Mouse (Mus musculus): Measurements from ENCODE around the gene Cpsf2.

DNA sequence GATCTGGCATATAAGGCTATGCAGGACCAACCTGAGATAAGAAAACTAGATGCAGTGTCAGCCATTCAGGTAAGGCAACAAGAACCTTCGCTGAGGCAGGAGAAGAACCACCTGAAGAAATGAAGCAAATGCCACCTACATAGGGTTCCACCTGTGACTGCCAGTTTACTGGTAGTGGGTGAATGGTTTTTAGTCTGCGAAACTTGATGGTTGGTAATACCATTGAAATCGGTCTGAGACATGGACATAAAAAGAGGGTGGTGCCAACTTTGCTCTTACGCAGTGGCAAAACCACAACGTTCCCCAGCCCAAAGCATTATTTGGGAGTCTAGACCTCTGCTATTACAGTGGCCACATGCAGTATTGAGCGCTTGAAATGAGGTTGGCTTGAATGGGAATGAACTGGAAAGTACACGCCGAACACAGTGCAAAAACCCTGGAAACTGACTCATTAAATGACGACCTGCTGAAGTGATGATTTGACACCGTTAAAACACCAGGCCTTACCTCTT is 1.7 kb downstream of the Cpsf2 start:
- TF ChIP-seq CTCF (IDR thresholded peaks at IDR 0.05; ENCODE audit: control insufficient read depth, insufficient read depth, low read length) (no peak), POLR2A (IDR thresholded peaks at IDR 0.05; ENCODE audit: borderline replicate concordance, control insufficient read depth, low read depth, low read length) (no peak)

All from bone marrow, adult 2 months (tissue).